Mouse (Mus musculus) lung, postnatal 14 days (tissue): Measurements from ENCODE around the gene Hcn2.

Source experiments
- DNase-seq: peaks from one replicate; pipeline ENCODE4 v3.0.0; 2021

Gene Hcn2

DNA sequence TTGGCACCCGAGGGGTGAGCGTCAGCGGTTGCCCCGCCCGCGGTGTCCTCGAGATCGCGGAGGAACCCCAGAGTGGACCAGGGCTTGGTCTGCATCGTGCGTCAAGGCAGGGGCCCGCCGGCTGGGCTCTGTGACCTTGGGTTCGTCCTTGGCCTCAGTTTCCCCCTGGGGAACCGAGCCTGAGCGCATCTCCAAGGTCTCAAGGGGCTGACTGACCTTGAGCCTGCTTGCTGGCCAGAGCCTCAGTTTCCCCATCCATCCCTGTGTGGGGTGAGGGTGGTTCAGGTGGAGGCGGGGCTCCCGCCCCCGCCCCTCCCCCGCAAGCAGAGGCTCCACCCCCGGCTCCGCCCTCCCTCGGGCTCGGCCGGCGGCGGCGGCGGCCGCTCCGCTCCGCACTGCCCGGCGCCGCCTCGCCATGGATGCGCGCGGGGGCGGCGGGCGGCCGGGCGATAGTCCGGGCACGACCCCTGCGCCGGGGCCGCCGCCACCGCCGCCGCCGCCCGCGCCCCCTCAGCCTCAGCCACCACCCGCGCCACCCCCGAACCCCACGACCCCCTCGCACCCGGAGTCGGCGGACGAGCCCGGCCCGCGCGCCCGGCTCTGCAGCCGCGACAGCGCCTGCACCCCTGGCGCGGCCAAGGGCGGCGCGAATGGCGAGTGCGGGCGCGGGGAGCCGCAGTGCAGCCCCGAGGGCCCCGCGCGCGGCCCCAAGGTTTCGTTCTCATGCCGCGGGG, at the start of gene Hcn2:
Gene Hcn2 (plus strand): TSS at position 381 of the 734 bp plus-strand sequence.
- no peak for DNase-seq

DNA sequence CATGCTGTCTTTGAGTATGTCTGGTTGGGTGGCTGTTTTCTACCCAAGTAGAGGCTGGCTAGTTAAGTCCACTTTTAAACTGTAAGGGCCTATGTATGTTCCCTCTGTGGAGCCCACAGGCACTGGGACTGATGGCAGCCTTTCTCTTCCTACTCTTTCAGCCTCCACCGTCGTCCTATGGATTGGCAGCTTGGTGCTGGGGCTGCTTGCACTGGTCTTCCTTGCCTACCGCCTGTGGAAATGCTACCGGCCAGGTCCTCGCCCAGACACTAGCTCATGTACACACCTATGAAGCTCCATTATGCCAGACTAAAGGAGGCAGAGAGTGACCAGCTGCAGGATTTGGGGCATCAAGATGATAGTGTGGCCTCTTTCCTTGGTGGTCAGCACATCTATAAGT, 48.4 kb upstream of the Hcn2 start:
- no peak for DNase-seq

DNA sequence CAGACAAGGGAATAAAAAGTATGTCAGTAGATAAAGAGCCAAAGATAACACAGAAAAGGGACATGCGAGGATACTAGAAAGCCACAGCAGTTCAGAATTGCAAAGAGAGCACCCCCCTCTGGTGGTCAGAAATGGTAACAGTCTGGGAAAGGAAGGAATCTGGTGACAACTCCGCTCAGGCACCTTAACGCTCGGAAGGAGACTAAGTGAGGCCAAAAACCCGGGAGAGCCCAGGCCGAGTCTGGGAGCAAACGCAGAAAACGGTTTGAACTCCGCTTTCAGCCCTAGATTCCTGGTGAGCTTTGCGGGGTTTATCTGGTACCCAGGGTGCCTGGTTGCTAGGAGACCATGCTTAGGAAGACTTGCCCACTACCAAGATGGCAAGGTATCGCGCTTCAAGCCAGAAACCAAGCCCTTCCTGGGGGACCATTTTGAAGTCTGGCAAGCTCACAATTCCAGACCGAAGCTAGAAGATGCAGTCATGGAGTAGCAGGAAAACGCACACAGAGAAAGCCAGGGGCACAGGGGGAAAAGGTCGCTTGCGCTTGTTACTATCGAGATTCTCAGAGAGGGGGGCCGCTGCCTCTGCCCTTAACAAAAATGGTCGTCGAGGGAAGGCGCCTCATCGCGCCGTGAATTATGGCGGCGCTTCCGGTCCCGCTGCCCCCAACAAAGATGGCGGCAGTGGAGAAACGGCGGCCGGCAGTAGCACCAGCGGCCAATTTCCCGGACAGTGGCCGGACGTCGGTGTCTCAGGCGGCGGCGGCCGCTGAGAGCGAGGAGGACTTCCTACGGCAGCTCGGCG, 47.5 kb upstream of the Hcn2 start, which contains the start of gene Tpgs1:
Gene Tpgs1 (plus strand): TSS at position 599 of the 805 bp plus-strand sequence.
- DNase-seq, result peak; percentile 89

DNA sequence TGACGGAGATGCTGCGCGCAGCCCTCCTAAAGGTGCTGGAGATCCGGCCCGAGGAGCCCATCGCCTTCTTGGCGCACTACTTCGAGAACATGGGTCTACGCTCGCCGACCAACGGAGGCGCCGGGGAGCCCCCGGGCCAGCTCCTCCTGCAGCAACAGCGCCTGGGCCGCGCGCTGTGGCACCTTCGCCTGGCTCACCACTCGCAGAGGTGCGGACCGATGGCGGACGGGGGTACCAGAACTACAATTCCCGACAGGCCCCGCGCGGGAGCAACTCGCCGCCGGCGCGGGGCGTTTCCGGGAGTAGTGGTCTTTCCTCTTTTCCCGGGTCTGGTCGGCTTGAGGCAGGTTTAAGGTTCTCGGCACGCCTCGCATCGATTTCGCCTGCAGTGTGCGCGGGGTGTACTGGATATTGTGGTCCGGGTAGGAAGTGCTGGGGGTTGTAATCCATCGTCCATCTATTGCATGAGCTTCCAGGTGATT, 46.8 kb upstream of the Hcn2 start:
- DNase-seq, result peak; percentile 71

DNA sequence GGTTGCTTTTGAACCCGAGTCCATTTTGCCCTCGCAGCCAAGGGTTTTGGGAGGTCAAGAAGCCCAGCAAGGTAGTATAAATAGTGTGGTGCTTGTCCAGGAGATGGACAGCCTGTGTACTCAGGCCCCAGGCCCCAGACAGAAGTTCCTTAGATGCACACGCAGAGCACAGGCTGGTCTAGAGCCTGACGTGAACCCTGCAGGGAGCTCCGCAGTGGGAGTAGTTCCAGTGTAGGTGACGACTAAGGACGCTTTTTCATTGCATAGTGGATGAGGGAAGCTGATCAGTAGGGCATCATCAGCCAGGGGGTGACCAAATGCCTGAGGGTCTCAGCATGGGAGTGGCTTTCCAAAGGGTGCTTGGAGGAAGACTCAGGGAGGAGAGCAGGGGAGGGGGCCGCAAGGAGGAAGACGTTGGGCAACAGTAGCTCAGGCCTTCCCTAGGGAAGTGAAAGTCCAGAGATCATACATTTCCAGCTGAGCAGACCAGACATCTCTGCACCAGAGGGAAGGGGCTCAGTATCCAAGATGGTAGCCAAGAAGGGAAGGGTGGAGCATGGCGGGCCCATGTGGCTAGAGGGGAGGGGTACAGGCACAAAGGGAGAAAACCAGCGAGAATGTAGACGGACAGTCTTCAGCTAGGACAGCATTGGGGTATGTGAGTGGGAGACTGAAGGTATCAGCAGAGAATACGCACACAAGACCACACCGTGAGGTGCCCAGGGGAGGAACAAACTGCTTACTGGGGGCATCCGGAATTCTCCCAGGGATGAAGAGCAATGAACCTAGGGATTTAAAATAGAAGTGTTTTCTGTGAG, 46.2 kb upstream of the Hcn2 start:
- DNase-seq, result no peak

DNA sequence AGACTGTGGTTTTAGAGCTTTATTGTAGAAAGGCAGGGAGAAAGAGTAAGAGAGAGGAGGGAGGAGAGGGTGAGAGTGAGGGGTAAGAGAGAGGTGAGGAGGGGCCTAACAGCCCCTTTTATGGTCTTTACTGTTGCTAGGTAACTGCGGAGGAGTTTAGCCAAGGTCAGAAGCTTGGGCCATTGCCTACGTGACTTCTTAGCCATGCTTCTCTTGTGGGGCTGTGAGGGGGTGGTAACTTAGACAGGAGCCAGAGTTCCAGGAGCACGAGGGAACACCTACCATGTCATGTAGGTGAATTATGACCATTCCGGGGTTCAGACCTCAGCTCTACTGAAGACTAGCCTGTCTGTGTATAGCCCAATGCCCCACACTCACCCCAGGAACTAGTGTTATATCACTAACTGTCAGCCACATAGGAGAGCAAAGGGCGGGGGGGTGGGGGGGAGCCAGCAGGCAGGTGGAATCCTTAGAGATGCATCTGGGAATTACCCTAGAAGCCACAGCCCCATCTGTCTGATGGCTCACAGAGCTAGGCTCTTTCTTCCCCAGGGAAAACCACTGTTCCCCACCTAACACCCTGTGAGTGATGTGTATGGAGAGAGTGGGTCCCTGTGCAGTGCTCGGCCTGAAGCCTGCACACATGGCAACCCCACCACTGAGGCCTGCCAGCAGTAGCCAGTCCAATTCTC, 44.9 kb upstream of the Hcn2 start:
- DNase-seq, result no peak

DNA sequence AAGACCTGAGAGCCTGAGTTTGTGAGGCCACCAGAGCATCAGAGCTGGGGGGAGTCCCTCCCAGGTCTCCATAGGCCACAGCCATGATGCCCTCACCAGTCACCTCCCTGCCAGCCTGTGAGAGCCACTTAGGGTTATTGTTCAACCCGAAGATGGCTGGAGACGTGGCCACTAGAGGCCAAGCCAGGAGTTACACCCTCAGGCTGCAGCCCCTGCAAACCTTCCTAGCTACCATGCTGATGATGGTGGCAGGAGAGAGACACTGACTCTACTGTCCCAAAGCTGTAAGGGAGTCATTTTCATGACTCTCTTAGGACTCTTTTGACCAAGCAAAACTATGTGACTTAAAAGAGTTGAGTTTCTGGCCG, 44.4 kb upstream of the Hcn2 start:
- DNase-seq, result no peak

DNA sequence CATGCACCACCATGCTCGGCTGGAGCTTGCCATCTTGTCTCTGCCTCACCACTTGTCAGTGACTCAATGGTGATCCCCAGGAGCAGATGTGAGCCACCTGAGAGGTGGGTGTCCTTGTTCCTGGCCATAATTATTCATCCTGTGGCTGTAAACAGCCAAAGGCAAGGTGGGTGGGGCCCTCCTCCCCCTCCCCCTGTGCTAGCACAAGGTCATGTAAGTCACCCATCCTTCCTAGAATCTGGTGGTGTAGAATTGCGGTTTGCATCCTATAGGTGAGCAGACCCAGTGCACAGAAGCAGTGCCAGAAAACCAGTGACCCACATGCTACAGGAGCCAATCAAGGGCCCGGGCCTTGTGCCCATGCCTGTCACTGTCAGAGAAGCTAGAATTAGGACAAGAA, 43.4 kb upstream of the Hcn2 start:
- no peak for DNase-seq

DNA sequence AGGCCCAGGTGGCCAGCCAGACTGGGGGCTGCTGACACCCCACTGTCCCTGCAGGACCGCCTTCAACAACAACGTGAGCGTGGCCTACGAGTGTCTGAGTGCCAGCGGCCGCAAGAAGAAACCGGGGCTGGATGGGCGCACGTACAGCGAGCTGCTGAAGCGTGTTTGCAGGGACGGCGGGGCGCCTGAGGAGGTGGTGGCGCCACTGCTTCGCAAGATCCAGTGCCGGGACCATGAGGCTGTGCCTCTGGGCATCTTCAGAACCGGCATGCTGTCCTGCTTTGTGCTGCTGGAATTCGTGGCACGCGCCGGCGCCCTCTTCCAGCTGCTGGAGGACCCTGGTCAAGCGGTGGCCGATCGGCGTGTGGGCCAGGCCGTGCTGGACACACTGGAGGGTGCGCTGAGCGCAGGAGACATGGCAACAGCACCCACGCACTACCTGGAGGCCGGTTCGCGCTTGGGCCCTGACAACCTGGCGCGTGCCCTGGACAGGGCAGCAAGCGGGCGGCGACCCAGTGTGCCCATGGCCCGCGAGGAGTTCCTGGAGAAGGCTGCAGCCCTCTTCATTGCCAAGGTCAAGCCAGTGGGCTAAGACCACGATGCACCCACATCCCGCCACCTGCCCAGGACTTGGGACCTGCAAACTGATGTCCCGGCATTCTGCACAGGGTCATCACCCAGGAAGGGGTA, 40.9 kb upstream of the Hcn2 start:
- no peak for DNase-seq

DNA sequence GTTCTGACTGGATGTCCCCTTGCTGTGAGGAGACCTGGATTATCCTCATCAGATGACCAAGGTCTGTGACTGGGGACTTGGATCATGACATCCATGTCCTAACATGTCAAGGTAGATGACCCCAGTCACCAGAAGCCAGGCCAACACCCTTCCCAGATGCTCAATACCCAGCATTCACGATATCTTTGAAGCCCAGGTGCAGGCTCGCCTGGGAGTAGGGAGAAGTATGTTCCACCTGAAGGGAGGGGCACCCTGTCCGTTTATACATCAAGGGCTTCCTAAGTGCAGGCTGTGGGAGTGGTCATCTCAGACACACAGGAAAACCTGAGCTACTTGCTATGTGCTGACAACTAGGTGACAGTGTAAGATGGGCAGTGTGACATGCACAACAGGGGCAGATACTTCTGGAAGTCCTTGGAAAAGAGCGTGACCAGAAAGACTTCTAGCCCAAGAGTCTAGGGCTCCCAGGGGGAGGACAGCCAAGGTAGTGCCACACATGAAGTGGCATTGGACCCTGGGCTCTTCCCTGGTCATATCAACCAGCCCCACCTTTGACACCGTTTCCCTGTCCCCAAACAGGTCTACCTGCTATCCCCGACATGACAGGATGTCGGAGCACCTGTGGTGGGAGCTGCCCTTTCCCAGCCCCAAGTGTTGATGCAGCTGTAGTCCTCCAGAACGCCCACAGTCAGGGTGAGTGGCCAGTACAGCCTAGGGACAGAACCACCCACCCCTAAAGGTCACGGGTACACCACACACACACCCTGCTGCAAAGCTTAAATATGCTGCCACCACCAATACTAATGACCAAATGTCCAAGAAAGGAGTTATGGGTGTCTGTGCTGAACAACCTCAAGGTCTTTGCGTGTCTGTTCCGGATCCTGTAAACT, 35.6 kb upstream of the Hcn2 start:
- no peak for DNase-seq

DNA sequence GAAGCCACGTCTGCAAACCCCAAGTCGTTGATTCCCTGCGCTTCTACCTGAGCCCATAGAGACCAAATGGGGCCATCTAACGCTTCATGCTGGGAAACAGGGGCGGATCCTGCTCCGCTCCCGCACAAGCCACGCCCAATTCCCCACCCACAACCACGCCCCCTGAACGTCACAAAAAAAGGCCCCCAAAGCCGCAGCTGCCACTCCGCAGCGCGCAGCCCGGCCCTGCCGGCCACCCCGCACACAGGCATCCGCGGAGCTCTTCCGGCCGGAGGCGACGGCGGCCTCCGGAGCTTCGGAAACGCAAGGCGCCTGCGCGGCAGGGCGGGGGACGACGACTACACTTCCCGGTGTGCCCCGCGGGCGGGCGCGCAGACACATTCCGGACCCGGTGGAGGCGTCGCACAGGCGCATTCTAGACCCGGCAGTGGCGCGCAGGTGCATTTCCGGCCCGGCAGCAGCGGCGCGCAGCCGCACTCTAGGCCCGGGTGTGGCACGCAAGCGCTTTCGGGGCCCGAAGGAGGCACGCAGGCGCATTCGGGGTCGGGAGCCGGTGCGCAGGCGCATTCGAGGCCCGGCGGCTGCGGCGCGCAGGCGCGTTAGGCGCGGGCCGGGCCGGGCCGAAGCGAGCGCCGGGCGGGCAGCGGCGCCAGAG, 34.7 kb upstream of the Hcn2 start, which contains the start of gene Cdc34:
Gene Cdc34 (plus strand): TSS at position 605 of the 655 bp plus-strand sequence.
- peak; percentile 99 for DNase-seq

DNA sequence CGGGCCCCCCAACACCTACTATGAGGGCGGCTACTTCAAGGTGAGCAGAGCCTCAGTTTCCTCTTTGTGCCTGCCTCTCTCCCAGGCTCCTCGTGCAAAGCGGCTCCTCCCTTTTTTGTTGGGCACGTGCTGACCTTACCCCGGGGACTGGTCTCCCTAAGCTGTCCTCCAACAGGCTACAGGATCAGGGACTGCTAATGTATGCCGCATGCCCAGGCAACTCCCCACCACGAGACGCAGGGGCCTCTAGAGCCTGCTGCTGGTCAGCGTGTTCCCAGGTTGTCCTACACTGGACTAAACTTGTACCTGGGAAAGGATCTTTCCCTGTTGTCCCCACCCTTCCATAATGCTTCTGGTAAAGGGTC, 33.9 kb upstream of the Hcn2 start:
- peak; percentile 25 for DNase-seq

DNA sequence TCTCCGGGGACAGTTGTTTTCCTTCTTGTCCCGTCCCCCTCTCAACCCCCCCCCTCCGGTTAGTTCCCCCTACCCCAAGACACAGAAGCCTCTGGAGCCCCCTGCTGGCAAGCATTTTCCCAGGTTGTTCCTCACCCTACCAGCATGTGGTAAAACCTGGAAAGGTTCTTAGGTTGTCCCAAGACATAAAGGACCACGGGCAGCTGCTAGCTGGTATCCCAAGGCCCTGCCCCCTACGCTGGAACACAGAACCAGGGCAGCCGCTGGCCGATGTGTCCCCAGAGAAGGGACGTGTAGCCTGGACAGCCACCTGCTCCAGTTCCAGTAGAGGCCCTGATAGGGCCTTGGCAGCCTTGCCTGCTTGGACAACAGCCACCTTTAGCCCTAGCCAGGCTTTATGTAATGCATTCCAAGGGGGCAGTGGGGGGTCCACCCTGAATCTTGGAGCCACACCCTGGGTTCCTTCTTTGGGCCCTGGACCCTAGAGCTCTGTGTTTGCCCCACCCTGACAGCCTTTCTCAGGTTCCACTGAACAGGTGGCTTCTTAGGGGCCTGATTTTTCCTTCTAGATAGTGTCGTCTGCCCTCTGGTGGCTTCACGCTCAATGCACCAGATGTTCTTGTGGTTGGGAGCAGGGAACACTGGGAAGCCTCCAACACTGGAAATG, 33.4 kb upstream of the Hcn2 start:
- DNase-seq, result peak; percentile 67

DNA sequence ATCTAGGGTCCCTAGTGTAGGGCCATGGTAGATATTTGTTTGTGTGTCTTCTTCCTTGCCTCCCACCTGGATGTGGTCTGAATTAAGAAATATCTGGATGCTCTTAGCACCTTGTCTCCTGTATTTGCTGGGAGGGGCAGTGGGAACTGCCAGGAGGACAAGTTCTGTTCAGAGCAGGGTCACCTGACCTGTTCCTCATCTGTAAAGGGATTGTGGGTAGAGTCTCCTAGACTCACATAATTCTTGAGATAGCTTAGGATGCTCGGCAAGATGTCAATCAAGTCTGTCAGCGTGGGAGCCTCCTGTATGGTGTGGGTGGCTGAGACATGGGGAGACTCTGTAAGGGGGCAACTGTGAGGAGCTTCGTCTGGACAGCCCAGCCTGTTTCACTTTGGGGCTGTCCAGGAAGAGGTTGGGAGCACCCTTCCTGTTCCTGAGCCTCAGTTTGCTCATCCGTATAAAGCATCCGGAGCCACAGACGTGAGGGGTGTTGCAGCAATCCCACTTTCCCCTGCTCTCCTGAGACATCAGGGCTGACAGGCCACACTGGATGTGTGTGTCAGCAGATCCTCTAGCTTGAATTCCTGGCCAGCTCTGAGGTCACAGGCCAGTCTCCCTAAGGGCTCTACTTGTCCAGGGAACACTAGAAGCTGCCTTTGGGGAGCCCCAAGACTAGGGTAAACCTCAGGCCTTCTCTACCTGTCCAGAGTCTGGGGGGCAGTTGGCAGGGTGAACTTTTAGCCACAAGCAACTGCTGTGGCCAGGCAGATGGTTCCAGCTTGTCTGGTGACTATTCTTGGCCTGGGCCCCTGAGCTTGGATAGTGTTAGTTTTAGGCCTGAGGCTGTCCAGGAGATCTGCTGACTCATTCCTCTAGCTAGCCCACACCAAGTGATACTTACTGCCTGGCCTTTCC, 32.5 kb upstream of the Hcn2 start:
- DNase-seq, result no peak

DNA sequence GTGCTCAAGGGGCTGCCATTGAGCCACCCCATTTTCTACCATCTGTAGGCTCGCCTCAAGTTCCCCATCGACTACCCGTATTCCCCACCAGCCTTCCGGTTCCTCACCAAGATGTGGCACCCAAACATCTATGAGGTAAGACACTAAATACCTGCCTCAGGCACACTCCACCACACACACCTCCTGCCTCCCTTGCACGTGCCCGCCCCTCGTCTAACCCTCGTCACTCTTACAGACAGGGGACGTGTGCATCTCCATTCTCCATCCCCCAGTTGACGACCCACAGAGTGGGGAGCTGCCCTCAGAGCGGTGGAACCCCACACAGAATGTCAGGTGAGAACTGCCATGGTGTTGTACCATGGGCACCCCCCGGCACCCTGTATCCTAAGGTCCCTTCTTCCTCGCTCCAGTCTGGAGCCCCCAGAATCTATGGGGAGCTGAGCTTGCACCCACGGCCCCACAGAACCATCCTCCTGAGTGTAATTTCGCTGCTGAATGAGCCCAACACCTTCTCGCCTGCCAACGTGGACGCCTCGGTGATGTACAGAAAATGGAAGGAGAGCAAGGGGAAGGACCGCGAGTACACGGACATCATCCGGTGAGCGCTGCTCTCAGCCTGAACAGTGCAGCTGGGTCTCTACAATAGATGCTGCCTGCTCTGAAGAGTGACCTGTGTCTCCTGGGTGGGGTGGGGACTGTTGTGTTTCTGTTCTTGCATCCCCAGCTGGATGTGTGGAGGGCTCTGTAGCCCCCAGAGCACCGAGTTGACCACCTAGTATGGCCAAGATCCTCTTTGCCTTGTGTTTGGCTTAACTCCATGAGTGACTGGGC, 31.4 kb upstream of the Hcn2 start:
- DNase-seq, result no peak

DNA sequence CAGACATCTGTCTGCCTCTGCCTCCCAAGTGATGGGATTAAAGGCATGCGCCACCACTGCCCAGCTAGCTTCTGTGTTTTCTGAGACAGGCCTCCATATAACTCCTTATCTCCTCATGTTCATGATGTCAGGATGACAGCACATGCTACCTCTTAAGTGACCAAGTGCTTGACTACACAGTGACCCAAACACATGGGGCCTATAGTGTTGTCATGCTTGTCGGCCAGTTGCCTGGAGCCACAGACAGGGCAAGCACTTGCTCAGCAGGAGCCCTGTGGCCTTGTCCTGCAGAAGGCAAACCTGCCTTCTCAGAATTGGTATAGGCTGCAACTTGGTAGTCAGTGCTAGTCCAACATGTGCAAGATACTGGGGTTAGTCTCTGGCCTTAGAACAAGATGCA, 30.2 kb upstream of the Hcn2 start:
- no peak for DNase-seq

DNA sequence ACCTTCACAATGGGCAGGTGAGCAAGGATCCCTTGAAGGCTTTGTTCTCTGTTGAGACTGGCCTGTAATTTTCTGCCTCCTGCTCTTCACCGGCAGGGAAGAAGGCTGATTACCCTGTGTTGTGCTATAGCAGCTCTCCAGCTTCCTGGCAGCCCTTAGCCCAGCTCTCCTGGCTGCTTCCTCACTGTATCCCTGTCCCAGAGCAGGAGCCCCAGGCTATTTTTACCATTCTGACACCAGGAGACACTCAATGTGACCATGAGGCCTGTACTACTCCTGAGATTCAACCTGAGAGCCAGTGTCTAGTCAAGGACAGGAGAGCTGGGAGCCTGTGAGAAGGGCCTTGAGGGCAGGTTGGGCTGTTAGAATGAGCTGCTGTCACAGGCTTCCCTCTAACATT, 29.7 kb upstream of the Hcn2 start:
- no peak for DNase-seq

DNA sequence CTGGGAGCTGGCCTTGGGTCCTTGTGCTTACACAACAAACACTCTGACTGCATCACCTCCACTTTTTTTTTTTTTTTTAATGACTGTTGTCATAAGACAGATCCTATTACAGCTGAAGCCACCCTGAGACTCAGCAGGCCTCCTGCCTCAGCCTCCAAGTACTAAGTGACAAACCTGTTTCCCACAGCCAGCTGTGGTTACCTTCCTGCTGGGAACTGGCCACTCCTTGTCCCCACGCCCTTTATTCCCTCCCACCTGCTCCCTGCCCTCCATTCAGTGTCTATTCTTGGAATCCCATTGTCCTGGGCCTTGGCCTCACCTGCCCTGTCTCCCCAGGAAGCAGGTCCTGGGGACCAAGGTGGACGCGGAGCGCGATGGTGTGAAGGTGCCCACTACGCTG, 28.9 kb upstream of the Hcn2 start:
- no peak for DNase-seq
